Mouse (Mus musculus) liver, postnatal 0 days (tissue): Measurements from ENCODE around the gene Chd1. TPM values are rescaled to one million over a fixed set of nuclear protein-coding genes. Genes with fewer than 3 reads are reported as not detected.
"Not testable (repeated sequence)": the region's sequence is repeated elsewhere in the genome, so short reads cannot be mapped to it uniquely, and the experiment has no call there.

Experiments used
- ATAC-seq: fragments of 200-750 bp; cut with Nextera tagmentation; 2 replicates; pipeline ENCODE4 v1.8.0; 2017; ENCODE audit warnings: mild to moderate bottlenecking, moderate library complexity
- DNase-seq: peaks from one replicate; pipeline ENCODE4 v3.0.0-alpha.2; 2016
- H3K27ac ChIP-seq: fragments of 300-500 bp; sonication (generic); 2 replicates; pipeline ENCODE4 v1.5.1; 2014; ENCODE audit warnings: antibody characterized with exemption, moderate library complexity, mild to moderate bottlenecking, low read depth
- H3K27me3 ChIP-seq: fragments of 300-500 bp; sonication (generic); 2 replicates; pipeline ENCODE4 v1.6.1; 2014; ENCODE audit warnings: low read length, control low read depth, mixed read lengths; ENCODE audit not compliant: insufficient read depth
- H3K36me3 ChIP-seq: fragments of 300-500 bp; sonication (generic); replicated peaks from 2 replicates; pipeline ENCODE4 v1.6.1; 2014; ENCODE audit warnings: mild to moderate bottlenecking, control low read depth, low read length, moderate library complexity, mixed read lengths; ENCODE audit not compliant: insufficient read depth
- H3K4me1 ChIP-seq: fragments of 300-500 bp; sonication (generic); 2 replicates; pipeline ENCODE4 v1.6.1; 2014; ENCODE audit warnings: antibody characterized with exemption, mild to moderate bottlenecking, control low read depth; ENCODE audit not compliant: insufficient read depth
- H3K4me2 ChIP-seq: fragments of 300-500 bp; sonication (generic); 2 replicates; pipeline ENCODE4 v1.6.1; 2014; ENCODE audit warnings: low read depth, mild to moderate bottlenecking, low read length, moderate library complexity, mixed read lengths
- H3K4me3 ChIP-seq: fragments of 300-500 bp; sonication (generic); 2 replicates; pipeline ENCODE4 v1.5.1; 2014; ENCODE audit warnings: low read depth, low read length
- H3K9ac ChIP-seq: fragments of 300-500 bp; sonication (generic); replicated peaks from 2 replicates; pipeline ENCODE4 v1.6.1; 2014; ENCODE audit warnings: mild to moderate bottlenecking, moderate library complexity
- H3K9me3 ChIP-seq: fragments of 300-500 bp; sonication (generic); 2 replicates; pipeline ENCODE4 v1.6.1; 2016; ENCODE audit warnings: mild to moderate bottlenecking, control low read depth, low read length, mixed read lengths
- CTCF ChIP-seq: sonication (generic); IDR thresholded peaks from 2 replicates; pipeline ENCODE4 v1.5.1; 2016; ENCODE audit warnings: antibody characterized with exemption, low read depth
- EP300 ChIP-seq: IDR thresholded peaks from 2 replicates; pipeline ENCODE4 v1.6.1; 2016; ENCODE audit warnings: antibody characterized with exemption, low read depth, mild to moderate bottlenecking
- WGBS: fragments of 180-500 bp; shearing (Covaris S2); extraction: QIAGEN DNeasy Blood & Tissue Kit; methylation state at CpG from one replicate; pipeline ENCODE4 v1.1.7; 2014; ENCODE audit not compliant: insufficient replicate concordance; 5-methylcytosine and 5-hydroxymethylcytosine counted together
- polyA plus RNA-seq: library from polyadenylated mRNA; unstranded; fragments of >200 nt; fragmentation: Nextera tagmentation; extraction: Ambion mirVana; gene quantifications from 2 replicates; pipeline ENCODE4 v1.2.1, GENCODE M21; 2015

Chd1 gene
- polyA plus RNA-seq, 1 experiment from 2014 or later: 10.7 TPM

DNA sequence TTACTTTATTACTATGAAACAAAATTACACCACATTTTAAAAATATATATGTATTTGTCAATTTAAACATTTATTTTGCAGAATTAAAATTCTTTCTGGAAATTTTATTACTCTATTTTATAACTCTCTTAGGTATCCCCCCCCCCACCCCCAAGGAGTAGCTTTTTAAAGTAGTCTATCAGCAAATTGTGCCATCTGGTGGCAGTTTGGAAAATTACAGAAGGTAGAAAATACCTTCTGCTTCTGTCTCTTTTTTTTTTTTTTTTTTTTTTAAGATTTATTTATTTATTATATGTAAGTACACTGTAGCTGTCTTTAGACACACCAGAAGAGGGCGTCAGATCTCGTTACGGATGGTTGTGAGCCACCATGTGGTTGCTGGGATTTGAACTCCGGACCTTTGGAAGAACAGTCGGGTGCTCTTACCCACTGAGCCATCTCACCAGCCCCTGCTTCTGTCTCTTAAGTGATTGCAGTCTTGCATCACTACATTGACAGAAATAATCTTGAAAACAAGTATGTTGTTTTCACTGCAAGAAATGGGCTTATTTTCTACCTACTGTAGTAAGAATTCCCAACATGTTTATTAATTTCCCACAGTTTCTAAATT lies 19.2 kb downstream of the Chd1 start:
- not testable (repeated sequence) for H3K4me2 ChIP-seq, H3K27ac ChIP-seq, H3K9ac ChIP-seq, DNase-seq, H3K4me3 ChIP-seq, H3K27me3 ChIP-seq, H3K4me1 ChIP-seq, ATAC-seq, H3K9me3 ChIP-seq
- WGBS: 97% methylated on average over 2 of the region's 5 CpGs
- peaks cover 32% of the 10 kb centered on the region for H3K36me3 ChIP-seq
- peak; percentile 52 for TF ChIP-seq CTCF

DNA sequence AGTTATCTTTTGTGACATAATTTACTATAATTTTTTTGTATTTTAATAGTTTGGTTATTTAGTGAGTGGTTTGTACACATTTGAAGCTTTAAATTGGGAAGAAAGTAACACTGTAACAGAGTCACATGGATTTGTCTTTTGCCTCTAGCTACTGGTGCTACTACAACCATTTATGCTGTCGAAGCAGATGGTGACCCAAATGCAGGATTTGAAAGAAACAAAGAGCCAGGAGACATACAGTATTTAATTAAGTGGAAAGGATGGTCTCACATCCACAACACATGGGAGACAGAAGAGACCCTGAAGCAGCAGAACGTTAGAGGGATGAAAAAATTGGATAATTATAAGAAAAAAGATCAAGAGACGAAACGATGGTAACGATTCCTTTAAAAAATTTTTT lies 26.9 kb downstream of the Chd1 start:
- no peak for TF ChIP-seq CTCF
- no peak for TF ChIP-seq EP300
- no peaks in the 10 kb centered on the region for H3K9me3 ChIP-seq
- H3K36me3 ChIP-seq: peaks cover 66% of the 10 kb centered on the region
- H3K4me2 ChIP-seq: no peak overlapping the region
- DNase-seq: no peak
- no peak for ATAC-seq
- no peaks in the 10 kb centered on the region for H3K27me3 ChIP-seq
- no peak overlapping the region for H3K9ac ChIP-seq
- no peak overlapping the region for H3K27ac ChIP-seq
- H3K4me3 ChIP-seq: no peak overlapping the region
- H3K4me1 ChIP-seq: no peaks in the 10 kb centered on the region
- WGBS: 88% methylated on average over 5 of the region's 5 CpGs

DNA sequence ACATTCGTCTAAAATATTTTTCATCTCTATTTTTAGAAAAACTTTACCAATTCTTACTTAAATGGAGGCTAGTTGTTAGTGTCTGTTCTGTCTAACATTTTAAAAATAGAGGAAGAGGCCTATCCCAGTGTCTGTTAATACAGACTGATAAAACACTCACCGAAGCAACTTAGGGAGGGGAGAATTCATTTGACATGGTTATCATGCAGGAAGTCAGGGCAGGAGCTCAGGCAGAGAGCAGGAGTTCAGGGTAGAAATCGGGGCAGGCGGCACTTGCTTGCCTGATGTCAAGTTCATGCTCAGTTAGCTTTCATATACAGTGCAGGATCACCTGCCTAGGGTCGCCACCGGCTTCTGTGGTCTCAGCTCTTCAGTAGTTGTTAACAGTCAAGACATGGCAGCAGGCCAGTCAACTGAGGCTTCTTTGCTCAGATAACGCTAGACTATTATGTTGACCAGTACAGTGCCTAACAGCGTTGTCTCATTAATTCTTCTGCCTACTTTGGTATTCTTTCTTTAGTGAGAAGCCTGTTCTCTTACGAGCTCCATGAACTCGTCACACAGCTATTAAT lies 32.7 kb downstream of the Chd1 start:
- H3K4me2 ChIP-seq: no peak overlapping the region
- no peak for TF ChIP-seq EP300
- TF ChIP-seq CTCF: no peak
- peaks cover 62% of the 10 kb centered on the region for H3K36me3 ChIP-seq
- 77% methylated on average over 10 of the region's 10 CpGs for WGBS
- no peaks in the 10 kb centered on the region for H3K9me3 ChIP-seq
- no peaks in the 10 kb centered on the region for H3K27me3 ChIP-seq
- DNase-seq: no peak
- no peaks in the 10 kb centered on the region for H3K4me1 ChIP-seq
- no peak overlapping the region for H3K9ac ChIP-seq
- no peak for ATAC-seq
- H3K27ac ChIP-seq: no peak overlapping the region
- no peak overlapping the region for H3K4me3 ChIP-seq

DNA sequence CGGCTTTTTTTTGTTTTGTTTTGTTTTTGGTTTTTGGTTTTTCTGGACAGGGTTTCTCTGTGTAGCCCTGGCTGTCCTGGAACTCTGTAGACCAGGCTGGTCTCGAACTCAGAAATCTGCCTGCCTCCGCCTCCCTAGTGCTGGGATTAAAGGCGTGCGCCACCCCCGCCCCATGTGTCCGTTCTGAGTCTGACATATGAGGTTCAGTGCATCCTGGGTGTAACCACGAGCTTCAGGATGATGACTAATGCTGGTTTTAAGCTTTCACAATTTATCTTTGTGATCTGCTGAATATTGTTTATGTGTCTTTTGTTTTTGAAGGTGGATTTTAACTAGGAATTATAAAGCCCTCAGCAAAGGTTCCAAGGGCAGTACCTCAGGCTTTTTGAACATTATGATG lies 37.1 kb downstream of the Chd1 start:
- TF ChIP-seq CTCF (no peak), EP300 (no peak)
- Histone ChIP-seq H3K9ac (no peak overlapping the region), H3K36me3 (peaks cover 59% of the 10 kb centered on the region), H3K27me3 (no peaks in the 10 kb centered on the region), H3K4me1 (no peaks in the 10 kb centered on the region), H3K4me2 (no peak overlapping the region), H3K27ac (no peak overlapping the region), H3K4me3 (no peak overlapping the region), H3K9me3 (no peaks in the 10 kb centered on the region)
- no peak for ATAC-seq
- 72% methylated on average over 8 of the region's 8 CpGs for WGBS
- no peak for DNase-seq

DNA sequence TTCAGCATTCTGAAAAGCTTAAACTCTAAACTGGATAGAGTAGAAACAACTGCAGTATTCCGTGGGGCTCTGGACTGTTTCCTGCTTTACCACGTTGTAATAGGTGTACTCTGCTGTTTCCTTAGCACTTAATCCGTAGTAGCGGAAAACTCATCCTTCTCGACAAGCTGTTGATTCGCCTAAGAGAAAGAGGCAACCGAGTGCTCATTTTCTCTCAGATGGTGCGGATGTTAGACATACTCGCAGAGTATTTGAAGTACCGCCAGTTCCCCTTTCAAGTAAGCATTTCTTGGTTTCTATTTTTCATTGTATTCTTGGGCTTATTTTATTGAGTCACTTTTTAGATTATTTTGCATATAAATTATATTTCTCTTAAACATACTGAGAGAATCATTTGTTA lies 38.2 kb downstream of the Chd1 start:
- TF ChIP-seq CTCF (no peak), EP300 (no peak)

DNA sequence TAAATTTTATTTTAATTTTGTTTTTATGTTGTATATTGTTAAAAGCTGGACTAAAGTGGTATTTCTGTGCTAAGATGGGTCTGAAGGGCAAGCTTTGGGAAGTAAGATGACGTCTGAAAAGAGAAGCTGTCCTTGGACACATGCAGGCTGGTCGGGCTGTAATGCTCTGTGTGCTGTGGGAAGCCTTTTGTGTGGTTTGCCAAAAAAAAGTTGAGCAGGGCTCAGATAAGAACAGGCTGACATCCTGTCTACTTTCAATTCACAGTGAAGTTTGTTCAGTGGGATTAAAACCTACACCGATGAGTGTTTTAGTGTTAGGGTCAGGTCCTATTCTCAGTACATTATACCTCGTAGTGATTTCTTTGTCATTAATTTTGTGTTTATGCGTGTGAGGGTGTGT lies 38.6 kb downstream of the Chd1 start:
- Histone ChIP-seq H3K36me3 (peaks cover 62% of the 10 kb centered on the region), H3K4me2 (no peak overlapping the region), H3K4me3 (no peak overlapping the region), H3K27ac (no peak overlapping the region), H3K9me3 (no peaks in the 10 kb centered on the region), H3K27me3 (no peaks in the 10 kb centered on the region), H3K4me1 (no peaks in the 10 kb centered on the region), H3K9ac (no peak overlapping the region)
- WGBS: 66% methylated on average over 5 of the region's 5 CpGs
- TF ChIP-seq CTCF (no peak), EP300 (no peak)
- no peak for DNase-seq
- no peak for ATAC-seq

More for the DNA sequence above, 38.2 kb downstream of the Chd1 start:
- ATAC-seq (no peak), DNase-seq (no peak)
- Histone ChIP-seq H3K4me1 (no peaks in the 10 kb centered on the region), H3K9ac (no peak overlapping the region), H3K4me3 (no peak overlapping the region), H3K4me2 (no peak overlapping the region), H3K9me3 (no peaks in the 10 kb centered on the region), H3K27ac (no peak overlapping the region), H3K36me3 (peaks cover 60% of the 10 kb centered on the region), H3K27me3 (no peaks in the 10 kb centered on the region)
- WGBS: 84% methylated on average over 10 of the region's 10 CpGs
